Mouse (Mus musculus) neutrophil, adult 5-6 weeks (primary cell): ENCODE data around the gene Bclaf3. TPM values are rescaled to one million over a fixed set of nuclear protein-coding genes. Genes with fewer than 3 reads are reported as not detected.
"Not testable (repeated sequence)": the region's sequence is repeated elsewhere in the genome, so short reads cannot be mapped to it uniquely, and the experiment has no call there.

Experiments used
- ATAC-seq: fragments of 151-379, 151-347 bp; 2 replicates; pipeline ENCODE4 v1.8.0; 2017; ENCODE audit warnings: mild to moderate bottlenecking, moderate TSS enrichment; ENCODE audit not compliant: insufficient number of reproducible peaks, poor library complexity, low FRiP score, severe bottlenecking; ENCODE audit errors: extremely low read depth
- total RNA-seq: library from RNA; stranded (forward); fragments of 200-1000 nt; gene quantifications from 2 replicates; pipeline ENCODE4 v1.2.3, GENCODE M21; 2017

Bclaf3 gene
- total RNA-seq, result 53.5 and 54.9 TPM in 2 replicates

DNA sequence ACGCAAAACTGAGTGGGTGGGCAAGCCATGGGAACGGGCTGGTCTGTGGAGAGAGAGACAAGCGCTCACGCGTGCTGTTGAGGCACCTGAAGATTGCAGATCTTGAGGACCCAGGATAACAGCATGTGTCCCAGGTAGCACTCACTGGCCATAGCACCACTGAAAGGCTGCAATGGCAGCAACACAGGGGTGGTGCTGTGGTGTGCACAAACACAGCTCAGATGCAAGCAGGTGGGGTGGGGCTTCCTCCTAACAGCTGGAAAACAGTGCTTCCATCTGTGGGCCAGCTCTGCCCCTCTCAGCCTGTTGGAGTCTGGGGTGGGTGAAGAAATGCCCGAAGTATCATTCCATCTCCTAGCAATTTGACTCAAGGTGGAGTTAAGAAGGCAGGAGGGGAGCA, at the start of gene Bclaf3:
TSS of gene Bclaf3 (plus strand) at position 301 of the 400 bp plus-strand sequence.
- no peak for ATAC-seq

DNA sequence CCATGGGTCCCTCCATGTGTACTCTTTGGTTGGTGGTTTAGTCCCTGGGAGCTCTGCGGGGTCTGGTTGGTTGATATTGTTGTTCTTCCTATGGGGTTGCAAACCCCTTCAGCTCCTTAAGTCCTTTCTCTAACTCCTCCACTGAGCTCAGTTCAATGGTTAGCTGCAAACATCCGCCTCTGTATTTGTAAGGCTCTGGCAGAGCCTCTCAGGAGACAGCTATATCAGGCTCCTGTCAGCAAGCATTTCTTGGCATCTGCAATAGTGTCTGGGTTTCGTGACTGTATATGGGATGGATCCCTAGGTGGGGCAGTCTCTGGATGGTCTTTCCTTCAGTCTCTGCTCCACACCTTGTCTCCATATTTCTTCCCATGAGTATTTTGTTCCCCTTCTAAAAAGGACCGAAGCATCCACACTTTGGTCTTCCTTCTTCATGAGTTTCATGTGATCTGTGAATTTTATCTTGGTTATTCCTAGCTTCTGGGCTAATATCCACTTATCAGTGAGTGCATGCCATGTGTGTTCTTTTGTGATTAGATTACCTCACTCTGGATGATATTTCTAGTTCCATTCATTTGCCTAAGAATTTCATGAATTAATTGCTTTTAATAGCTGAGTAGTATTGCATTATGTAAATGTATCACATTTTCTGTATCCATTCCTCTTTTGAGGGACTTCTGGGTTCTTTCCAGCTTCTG, 48.1 kb upstream of the Bclaf3 start:
- not testable (repeated sequence) for ATAC-seq

DNA sequence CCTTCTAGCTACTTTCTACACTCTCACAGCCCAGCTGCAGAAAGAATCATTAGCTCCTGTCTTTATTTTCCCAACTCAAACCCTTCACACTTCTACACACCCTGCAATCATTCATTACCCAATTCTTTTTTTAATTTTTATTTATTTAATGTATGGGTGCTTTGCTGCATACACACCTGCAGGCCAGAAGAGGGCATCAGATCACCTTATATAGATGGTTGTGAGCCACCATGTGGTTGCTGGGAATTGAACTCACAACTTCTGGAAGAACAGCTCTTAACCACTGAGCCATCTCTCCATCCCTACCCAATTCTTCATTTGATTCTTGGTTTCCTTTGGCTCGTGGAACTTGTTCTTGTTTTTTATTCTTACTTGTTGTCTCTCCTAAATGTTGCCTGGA, 42.2 kb upstream of the Bclaf3 start:
- ATAC-seq, result no peak

DNA sequence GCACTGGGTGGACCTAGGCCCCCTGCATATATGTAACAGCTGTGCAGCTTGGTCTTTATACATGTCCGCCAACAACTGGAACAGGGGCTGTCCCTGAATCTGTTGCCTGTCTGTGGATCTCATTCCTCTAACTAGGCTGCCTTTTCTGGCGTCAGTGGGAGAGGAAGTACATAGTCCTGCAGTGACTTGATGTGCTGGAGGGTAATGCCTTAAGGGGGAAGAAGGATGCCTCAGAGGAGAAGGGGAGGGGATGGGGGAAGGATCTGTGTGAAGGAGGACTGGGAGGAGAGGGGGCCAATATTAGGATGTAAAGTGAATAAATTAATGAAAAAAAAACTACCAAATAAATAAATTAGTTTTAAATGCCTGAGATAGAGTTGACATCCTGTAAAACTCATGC, 23.3 kb upstream of the Bclaf3 start:
- ATAC-seq, result no peak

DNA sequence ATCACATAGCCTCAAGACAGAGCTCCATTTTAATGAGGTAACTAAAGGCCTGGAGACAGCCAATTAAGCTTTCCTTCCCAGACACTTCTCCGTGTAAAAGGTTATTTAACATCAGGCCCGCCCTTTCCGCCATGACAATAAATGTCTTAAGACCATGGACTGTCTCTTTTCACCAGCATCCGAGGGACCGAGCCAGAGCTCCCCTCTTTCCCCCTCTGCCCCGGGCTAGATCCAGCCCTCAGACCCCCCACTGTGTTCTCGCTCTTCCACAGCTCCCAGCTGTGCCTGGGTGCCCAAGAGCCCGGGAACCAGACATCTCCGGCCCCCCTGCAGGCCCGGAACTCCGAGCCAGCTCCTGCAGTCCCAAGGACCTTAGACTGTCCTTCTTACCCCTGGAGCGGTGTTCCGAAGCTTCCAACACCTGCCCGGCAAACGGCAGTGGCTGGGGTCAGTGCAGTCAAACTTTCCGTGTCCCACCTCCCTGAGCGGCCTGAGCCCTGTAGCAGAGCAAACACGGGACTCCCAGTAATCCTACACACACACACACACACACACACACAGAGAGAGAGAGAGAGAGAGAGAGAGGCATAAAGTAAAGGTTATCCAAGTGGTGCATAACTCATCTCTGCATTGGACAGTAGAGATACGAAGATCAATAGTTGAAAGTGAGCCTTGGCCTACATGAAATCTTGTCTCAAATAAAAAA, 18.0 kb upstream of the Bclaf3 start:
- no peak for ATAC-seq

DNA sequence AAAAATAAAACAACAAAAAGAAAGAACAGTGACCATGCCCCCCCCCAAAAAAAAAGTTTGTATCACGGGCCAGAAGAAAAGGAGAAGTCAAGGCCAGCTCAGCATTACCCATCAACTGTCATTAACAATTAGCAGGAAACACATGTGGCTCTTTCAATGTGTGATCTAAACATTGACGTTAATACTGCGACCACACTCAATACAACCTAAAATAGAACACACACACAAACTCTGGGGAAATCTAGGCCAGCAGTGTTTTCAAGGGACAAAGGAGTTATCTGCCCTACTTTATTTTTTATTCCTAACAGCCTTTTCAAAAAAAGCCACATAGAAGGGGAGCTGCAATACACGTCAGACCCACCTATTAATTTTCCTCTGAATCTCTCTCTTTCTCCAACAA, 17.4 kb upstream of the Bclaf3 start:
- ATAC-seq, result no peak

DNA sequence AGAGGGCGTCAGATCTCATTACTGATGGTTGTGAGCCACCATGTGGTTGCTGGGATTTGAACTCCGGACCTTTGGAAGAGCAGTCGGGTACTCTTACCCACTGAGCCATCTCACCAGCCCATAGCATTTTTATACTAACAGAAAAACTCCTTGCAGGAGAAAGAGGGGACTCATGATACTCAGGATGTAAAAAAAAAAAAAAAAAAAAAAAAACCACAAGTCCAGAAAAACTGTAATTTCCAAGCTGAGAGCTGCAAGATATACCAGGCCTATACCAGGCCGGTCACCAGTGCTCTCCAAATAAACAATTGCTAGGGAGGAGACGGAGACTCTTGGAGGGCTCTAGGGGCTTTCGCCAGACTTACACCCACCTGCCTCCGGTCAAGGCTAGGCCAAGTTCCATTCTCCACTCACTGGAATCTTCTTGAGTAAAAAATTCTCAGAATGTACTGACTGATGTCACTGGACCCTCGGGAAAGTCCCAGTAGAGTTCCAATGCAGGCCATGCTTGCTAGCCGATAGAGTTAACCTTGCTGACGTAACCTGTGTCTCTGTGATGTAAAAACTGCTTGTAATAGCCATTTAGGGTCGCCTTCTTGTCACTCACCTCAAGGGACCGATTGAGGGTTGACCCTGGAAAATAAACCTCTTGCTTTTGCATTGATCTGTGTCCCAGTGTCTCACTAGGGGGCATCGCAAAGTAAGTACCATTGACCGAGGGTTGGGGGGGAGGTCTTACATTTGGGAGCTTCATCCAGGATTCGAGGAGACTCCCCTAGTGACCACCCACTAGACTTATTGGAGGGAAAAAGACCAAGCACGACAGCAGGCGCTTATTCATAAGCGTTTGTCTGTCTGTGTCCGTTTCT, 16.4 kb upstream of the Bclaf3 start:
- no peak for ATAC-seq

DNA sequence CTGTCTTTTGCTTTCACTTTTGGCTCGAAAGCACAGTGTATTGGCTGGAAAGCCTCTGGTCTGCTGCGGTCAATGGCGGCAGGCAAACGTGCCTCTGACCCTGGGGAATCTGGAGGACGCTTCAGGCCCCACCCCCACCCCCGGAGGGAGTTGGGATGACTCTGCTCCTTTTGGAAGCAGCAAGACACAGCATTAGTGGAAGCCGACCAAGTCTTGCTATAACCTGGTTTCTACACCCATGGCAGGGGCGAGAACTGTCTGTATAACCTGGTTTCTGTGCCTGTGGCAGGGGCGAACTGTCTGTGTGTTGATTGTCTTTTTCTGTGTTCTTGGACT, 15.8 kb upstream of the Bclaf3 start:
- ATAC-seq, result 0 out of 2 replicates have a peak, but pooled peaks have one; percentile 19

DNA sequence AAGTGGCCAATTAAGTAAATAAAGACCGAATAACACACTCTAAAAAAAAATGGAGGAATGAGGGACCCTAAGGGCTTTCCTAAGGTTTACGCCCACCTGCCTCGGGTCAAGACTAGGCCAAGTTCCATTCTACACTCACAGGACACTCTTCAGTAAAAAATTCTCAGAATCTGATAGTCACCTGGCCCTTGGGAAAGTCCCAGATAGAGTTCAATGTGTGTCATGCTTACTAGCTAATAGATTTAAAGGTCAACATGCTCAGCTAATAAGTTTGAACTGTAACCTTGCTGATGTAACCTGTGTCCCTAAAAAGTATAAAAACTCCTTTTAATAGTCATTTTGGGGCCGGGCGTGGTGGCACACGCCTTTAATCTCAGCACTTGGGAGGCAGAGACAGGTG, 10.9 kb upstream of the Bclaf3 start:
- ATAC-seq, result no peak

DNA sequence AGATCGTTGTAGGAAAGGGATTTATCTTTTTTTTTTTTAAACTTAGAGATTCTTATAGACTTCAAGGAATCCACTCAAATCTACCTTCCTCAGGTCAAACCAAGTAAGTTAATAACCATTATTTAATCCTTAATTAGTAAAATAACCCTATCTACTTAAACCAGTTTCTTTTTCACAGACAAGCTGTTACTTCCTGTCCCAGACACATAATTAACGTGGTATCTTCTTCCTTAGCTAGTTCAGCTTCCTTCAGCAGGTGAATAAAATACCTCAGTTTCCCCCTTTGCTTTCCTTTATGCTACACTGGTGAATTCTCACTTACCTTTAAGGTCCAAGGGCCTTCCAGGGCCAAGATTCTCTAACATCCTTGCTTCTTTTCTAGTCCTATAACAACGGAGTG, 4.7 kb upstream of the Bclaf3 start:
- ATAC-seq, result no peak

DNA sequence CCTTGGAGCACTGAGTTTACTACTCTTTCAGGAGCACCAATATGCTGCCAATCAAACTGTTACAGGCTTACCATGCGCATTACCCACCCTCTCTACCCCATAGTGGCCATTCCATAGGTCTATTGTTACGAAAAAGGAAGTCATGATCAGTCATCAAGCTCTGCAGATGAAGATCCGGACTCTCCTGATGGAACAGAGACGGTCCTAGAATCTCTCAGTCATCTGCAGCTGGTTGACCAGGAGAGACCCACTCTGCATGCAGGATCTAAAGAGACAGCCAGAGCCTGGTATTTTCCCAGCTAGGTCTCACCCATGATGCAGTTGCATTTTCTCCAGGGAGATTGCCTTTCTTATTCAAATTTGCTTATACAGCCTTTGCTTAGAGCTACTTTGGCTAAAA, 3.8 kb upstream of the Bclaf3 start:
- no peak for ATAC-seq

DNA sequence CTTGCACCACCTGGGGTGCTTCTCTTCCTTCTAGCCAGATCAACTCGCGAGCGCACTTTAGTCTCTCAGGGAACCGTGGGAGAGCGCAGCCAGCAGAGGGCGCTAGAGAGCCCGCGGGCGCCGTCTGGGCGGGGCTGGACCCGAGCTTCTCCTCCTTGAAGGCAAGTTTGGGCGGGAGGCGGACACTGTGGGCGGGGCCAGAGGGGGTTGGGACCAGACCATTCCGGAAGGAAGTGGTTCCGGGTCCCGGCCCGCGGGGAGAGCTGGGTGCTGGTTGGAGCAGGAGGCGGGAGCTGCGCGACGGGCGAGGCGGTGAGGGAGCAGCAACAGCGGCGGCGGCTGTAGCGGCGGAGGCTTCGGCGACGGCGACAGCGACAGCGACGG, 5.9 kb downstream of the Bclaf3 start:
- peak; percentile 98 for ATAC-seq

DNA sequence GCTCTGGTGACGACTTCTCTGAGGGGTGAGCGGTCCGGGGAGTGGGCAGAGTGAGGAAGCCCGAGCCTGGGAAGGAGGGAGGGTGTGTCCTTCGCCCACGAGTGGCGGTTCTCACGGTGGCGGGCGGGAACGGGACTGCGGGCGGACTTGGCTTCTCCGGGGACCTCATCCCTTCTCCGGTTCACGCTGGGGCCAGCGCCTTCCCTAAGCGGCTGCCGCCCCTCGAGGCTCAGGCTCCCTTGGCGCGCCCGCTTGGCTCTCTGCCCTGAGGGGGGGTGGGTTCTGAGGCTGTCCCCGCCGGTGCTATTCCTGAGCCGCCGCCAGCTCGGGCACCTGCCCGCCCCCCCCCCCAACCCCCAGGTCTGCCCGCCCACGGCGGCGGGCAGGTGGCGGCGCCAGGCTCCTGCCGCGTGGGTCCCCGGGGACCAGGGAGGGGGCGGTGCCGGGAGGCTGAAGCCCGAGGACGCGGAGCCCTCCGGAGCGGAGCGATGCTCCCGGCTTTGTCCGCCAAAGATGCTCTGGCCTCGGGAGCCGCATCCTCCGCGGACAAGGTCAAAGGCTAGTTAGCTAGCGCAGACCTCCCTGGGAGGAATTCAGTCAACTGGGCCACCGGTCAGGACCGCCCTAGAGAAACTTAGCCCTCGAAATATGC, 6.4 kb downstream of the Bclaf3 start:
- ATAC-seq, result peak; percentile 42; the same call in 1 of the 2 replicates

DNA sequence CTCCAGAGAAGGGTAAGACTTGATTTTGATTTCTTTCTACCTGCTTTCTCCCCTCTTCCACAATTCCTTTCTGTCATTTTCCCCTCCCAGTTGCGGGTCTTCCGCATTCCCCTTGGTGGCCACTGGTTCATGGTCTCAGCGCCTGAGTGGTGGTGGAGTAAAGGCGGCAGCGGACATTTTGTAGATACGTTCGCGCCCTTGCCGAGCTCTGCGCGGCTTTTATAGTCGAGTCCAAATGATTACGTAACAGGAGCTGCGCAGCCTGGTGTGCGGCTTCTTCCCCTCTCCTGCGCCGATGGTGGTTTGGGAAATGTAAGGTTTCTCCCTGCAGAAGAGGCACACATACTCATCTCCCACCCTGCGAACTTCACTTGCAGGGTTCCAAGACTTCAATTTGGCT, 15.4 kb downstream of the Bclaf3 start:
- ATAC-seq, result no peak

DNA sequence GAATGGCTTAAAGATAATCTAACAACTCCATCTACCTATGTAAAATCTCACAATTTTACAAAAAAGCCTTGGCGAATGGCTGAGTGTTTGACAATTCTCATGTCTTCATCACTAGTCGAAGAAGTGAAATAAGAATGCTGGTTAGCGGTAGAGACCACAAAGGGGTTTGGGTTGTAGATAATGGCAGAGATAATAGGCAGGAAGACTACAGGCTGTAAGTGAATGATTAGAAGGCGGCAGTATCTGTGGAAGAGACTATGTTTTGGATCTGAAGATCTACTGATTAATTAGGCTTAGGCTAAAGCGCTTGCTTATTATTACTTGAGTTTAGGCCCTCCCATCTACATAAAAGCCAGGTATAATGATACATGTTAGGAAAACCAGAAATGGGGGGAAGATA, 20.6 kb downstream of the Bclaf3 start:
- ATAC-seq, result no peak

DNA sequence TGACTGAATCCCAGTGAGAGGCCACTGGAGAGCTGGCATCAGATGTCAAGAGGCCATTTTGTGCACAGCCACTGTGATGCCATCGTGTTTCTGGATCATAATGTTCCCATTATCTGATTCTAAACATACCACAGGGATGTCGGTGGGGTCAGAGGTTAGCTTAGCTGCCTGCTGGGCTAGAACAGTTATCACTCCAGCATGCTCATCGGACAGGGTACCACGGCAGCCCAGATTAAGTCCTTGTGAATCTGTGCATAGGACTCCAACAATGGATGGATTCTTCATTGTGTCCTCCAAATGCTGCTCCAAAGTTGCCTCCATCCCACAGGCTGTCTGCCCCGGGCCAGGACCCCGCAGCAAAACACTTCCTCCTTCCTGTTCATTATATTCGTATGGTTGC, 58.2 kb downstream of the Bclaf3 start:
- not testable (repeated sequence) for ATAC-seq

DNA sequence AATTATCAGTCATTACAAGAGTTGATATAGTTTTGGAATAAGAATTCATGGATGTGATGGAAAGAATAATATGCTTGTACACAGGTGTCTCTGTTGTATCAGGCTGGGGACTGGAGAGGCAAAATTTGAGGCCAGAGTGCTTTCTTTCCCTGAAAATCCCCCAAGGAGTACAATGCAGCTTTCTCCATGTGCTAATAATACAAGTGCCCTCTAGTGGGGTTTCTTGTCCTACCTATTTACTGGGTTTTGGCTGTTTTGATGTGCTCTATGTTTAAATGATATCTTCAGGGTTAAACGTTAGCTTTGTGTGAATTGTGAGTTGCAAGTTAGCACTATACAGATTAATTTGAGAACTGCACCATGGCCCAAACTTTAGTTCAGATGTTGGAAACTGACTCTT, 65.1 kb downstream of the Bclaf3 start:
- no peak for ATAC-seq

DNA sequence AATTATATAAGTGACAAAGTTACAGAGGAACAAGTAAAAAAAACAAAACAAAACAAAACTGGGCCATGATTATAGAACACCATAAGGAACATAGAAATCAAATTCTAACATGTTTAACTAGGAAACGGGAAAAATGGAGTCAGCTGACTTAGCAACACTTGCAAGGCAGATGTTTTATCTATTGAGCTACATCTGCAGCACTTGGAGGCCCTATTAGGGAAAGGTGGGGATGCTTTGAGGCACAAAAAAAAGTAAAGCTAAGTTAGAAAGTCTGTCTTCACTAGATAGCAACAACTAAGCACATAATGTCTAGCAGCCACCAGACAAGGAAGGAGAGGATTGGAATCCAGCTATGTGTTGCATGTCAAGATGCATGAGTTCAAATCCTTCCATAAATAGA, 71.0 kb downstream of the Bclaf3 start:
- ATAC-seq, result no peak

DNA sequence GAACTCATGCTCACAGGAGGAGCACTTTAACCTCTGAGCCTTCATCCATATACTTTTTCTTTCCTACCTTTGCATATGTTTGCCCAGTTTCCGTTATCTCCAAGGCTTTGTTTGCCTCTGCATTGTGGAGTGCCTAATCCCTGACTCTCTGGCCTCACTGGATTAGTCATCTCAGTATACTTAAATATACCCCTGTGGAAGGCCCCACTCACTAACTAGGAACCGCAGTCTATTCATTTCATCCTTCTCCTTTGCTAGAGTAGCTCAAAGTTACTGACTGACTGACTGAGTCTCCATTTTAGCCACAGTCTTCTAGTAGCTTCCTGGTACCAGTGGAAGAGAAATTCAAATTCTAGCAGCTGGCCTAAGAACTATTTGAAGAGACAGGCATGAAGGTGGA, 78.3 kb downstream of the Bclaf3 start:
- no peak for ATAC-seq
